Mouse (Mus musculus) brain, adult 2 months (tissue): ENCODE measurements around the gene Hist3h2a.

Experiments
- DNase-seq: peaks from one replicate; pipeline ENCODE4 v3.0.0; 2011; ENCODE audit warnings: low read depth, low spot score

Hist3h2a gene

DNA sequence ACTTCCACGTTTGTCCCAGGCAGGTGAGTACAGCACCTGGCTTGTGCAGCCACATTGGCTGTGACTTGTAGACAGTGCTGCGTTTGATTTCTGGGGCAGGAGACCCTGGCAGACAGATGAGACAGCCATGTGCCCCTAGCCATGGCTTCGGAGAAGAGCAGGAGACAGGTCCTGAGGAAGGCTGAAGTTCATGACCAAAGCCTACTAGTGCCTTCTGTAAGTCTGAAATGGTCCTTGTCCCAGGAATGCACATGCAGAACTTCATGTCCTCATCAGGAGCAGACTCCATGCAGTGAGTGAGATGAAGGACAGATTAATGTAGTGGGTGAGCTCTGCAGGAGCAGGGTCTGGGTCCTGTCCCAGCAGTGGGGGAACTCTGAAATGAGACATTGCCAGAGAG lies 37.4 kb downstream of the Hist3h2a start:
- no peak for DNase-seq

DNA sequence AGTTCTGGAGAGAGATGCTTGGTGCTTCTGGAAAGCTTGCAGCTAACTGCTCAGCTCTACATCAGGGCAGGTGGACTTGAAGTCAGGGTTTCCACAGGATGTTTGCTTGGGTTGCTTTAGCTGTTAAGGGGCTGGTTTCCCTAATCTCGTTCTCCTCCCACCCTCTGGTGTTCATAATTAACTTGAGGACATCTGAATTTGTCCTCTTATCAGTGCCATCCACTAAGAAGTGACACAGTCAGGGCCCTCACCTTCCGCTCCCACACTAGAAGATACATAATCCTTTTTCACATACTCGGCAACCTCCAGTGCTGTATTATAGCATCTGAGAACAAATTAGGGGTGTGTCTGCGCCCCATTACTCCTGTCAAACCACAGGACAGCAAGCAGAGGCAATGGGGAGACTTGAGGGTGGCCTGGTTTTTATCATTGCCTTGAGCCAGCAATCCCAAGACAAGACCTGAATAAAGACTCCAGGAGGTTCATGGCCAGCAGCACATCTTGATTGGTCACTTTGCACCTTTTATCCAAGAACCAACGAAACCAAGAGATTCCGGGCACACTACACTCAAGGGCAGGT lies 38.7 kb downstream of the Hist3h2a start:
- no peak for DNase-seq

DNA sequence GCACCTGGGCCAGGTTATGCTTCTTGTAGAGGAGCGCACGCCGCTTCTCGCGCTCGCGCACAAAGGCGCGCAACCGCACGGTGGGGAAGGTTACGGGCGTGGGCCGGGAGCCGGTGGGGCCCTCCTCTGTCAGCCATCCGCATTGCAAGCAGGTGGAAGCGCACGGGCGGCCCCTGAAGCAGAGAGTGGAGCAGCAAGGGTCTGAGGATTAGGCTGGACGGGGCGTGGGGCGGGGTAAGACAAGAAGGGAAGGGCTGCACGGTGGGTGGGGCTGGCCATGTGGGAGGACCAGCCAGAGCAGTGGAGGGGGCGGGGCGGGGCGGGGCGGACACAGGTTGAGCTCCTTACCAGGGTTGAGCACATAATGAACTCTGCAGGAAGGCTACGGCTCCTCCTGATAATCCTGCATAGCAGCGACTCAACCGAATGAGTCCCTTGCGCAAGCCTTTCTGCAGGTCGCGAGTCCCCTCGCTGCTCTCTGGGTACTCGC lies 39.9 kb downstream of the Hist3h2a start:
- peak; percentile 60 for DNase-seq

DNA sequence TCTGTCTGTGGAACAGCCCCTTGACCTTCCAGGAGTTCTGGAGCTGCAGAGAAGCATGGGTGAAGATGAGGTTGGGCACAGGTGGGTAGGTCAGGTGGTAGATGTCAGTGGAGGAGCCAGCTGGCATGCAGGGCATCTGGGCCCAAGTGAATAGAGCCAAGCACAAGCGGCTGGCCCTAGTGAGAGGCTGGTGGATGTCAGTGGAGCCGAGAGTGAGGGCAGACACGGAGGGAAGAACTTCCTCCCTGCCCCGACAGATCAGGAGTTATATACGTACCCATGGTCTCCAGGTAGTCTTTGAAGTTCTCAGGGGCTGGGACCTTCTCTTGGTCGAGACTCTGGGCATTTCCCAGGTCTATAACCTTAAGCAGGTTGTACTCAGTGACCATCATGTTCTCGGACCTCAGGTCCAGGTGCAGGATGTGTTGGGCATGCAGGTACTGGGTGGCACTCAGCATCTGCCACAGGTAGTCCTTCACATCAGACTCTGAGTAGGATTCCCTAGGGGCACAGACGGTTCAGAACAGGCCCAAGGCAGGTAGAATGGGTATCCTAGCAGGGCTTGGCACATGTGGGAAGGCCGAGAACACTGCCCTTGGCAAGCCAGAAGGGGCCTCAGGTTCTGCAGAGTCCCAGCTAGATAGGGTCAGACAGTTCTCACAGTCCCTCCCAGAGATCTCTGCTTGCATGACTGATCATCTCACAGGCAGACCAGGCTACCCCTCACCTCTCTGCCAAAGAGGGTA lies 40.7 kb downstream of the Hist3h2a start:
- DNase-seq = no peak

DNA sequence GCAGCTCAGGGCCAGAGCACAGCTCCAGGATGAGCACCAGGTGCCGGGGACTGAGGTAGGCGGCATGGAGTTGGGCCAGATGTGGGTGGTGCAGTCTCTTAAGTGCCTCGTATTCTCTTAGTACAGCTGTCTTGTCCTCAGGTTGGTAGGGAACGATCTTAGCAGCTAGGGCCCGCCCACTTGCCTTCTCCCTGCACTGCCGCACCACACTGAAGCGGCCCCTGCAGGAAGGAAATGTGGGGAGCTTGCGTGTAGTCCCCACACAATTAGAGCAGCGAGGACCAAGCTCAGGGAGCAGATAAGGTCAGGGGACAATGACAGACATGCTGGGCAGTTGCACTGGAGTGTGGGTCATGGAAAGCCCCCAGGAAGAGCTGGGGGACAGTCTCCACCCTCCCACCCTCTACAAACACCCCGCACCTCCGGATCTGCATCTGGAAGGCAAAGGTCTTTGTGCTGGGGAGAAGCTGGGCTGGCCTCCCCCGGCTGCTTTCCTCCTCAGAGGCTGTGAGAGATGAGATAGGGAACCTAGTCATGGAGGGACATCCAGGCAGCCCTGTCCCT lies 41.4 kb downstream of the Hist3h2a start:
- peak; percentile 70 for DNase-seq

DNA sequence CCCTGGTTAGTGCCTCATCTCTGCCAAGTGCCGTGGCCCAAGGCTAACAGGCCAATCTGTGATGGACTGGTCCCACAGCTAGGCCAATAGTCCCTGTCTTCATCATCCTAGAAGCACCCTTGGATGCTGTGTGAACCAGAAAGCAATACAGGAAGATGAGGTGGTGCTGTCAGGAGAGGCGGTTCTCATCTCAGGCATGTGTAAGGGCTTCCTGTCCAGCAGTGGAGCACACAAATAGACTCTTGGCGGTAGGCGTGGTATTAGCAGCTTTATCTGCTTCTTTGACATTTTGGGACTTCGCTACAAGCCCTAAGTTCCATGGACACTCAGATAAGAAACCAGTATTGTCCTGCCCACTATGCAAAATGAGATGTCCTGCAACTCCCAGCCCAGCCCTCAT lies 43.1 kb downstream of the Hist3h2a start:
- no peak for DNase-seq

DNA sequence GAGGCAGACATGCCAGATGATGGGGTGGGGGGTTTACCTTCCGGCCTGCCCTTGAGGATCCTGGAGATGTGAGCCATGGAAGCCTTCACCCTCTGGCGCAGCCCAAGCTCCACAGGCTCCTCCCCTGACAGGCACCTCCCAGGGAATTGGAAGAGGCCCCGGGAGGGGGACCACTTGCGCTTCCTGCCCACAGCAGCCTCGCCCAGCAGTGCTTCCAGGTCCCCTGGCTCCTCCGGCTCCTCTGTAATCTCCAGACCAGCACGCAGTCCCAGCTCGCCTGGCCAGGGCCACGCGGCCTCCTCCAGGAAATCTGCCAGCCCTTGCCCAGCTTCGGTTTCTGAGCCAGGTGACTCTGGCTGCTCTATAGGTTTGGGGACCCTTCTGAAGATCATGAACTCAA lies 44.7 kb downstream of the Hist3h2a start:
- no peak for DNase-seq

DNA sequence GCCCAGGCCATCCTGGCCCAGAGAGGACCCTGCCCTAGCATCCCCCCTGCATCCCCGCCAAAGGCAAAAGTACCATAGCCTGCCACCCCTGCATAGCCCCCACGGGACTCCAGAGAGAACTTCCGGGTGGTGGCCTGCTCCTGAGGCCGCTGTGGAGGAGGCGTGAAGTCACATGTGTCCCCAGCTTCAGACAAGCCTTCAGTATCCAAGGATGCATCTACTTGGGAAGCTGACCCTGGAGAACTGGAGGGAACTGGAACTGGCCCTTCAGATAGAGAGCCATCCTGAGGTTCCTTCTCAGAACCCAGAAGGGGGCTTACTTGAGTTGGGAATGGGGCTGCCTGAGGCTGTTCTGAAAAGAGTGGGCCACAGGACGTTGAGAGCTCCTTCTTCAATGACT lies 45.3 kb downstream of the Hist3h2a start:
- no peak for DNase-seq

DNA sequence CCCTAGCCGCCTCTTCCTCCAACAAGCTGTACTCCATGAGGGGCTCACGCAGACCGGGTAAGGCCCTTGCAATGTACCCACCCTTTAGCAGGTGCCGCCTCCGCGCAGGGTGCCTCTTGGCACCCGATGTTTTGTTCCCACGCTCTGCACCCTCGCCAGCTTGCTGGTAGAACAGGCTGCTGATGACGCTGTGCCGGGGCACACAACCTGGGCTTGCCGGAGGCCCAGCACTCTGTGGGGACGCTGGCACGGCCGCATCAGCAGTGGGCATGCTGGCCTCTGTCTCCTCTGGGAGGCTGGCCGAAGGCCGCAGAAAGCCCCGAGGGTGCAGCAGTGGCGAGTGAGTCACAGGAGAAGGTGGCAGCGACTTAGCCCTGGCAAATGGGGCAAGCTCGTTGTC lies 46.1 kb downstream of the Hist3h2a start:
- DNase-seq = peak; percentile 73

DNA sequence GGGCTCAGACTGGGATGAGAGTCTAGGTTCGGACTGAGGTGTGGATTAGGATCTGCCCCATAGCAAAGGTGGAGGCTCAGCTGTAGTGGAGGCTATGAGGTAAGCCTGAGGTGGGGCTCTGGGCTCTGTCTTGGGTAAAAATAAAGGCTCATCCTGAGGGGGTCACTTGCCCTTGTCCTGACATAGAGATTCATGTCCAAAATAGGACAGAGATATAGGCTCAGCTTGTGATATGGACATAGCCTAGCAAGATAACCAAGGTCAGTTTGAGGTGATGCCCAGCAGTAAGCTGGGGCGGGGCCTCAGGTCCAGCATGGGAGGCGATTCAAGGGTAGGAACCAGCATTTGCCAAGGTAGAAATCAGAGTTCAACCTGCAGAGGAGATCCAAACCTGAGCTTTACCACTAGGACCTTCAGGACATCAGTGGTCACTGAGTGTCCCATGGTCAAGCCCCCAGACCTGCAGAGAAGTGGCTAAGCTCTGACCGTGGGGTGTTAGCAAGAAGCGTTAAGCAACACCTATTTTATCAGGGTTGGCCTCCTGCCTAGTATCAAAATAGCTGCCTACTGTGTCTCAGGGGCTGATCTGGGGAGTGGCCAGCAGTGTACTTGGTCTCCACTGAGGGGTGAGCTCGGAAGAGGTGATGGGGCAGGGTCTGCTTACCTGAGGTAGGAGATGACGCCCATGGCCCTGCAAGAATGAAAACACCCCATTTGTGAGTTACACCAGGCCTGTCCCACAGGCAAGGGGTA lies 48.0 kb downstream of the Hist3h2a start:
- no peak for DNase-seq
